Mouse (Mus musculus): ENCODE measurements at regions not wholly inside any gene's neighbourhood (a gene's known extent, or its start where the extent isn't known, plus 50 kb on each side); places are given as distances from the start of the nearest gene placed in this dataset.

GRCm38 (mm10) chr2:30711853-30712498, 91.5 kb downstream of the 1700001O22Rik start:
- in situ Hi-C loops (cut with MboI; ENCODE audit: low pct_ligation_motif_present, low pct_unique_long_range_greater_than_20kb, low sequenced_read_pairs): loop anchor here (10.0 kb wide), 1 partner anchor 247 kb away; no protein-coding TSS in a partner anchor
- Histone ChIP-seq H3K36me3 (replicated peaks in 1 of 2; ENCODE audit: control insufficient read depth in 1 of 2, insufficient read depth in 1 of 2, low read length in 1 of 2) (no peaks in the 10 kb centered on the region), H3K27me3 (replicated peaks) (peaks cover 43% of the 10 kb centered on the region), H3K4me1 (ENCODE audit: control insufficient read depth in 1 of 2, insufficient read depth in 2 of 2) (peaks cover 15 to 32% of the 10 kb centered on the region in 2 experiments), H3K9me3 (replicated peaks; ENCODE audit: low read length) (no peaks in the 10 kb centered on the region), H3K4me3 (replicated peaks in 1 of 3; ENCODE audit: low read depth in 2 of 3, low read length in 2 of 3, poor library complexity in 1 of 3) (peak overlapping the region; percentile 20 to 56 (median 49)), H3K27ac (ENCODE audit: insufficient read depth, low read depth) (peak overlapping the region; percentile 37), H3K4me2 (ENCODE audit: insufficient read depth, low read depth, poor library complexity, severe bottlenecking) (peak overlapping the region; percentile 58), H3K9ac (ENCODE audit: insufficient read depth, low read depth) (peak overlapping the region; percentile 45), H3K79me2 (replicated peaks; ENCODE audit: control insufficient read depth, extremely low read depth, insufficient read depth, poor library complexity, severe bottlenecking) (no peaks in the 10 kb centered on the region)
- dilution Hi-C loops (cut with MboI; ENCODE audit: extremely low pct_ligation_motif_present, extremely low pct_unique_long_range_greater_than_20kb, low sequenced_read_pairs): no loop called here
- DNase-seq (ENCODE audit: extremely low read depth): peak; percentile 88
- no peak for TF ChIP-seq TBP (conservative IDR thresholded peaks at IDR 0.05; ENCODE audit: low read depth, low read length)
- TF ChIP-seq MAZ (IDR thresholded peaks at IDR 0.05; ENCODE audit: low read depth, low read length): peak; percentile 98
- TF ChIP-seq MAFK (IDR thresholded peaks at IDR 0.05; ENCODE audit: insufficient replicate concordance, low read length): 0 out of 2 replicates have a peak, but pooled peaks have one; percentile 18
- TF ChIP-seq SMC3 (IDR thresholded peaks at IDR 0.05; ENCODE audit: low read depth, low read length): no peak
- TF ChIP-seq POLR2AphosphoS2 (IDR thresholded peaks at IDR 0.05; ENCODE audit: low read depth, low read length): no peak
- TF ChIP-seq ETS1 (conservative IDR thresholded peaks at IDR 0.05; ENCODE audit: low read depth, low read length): peak; percentile 97
- TF ChIP-seq SIN3A (IDR thresholded peaks at IDR 0.05; ENCODE audit: low read length): peak; percentile 72
- no peak for TF ChIP-seq PAX5 (IDR thresholded peaks at IDR 0.05; ENCODE audit: low read length)
- TF ChIP-seq IRF4 (IDR thresholded peaks at IDR 0.05; ENCODE audit: low read depth, low read length): peak; percentile 78
- no peak for TF ChIP-seq JUND (conservative IDR thresholded peaks at IDR 0.05; ENCODE audit: low read depth, low read length)
- no peak for TF ChIP-seq USF1 (IDR thresholded peaks at IDR 0.05; ENCODE audit: low read depth, low read length)
- no peak for TF ChIP-seq USF2 (conservative IDR thresholded peaks at IDR 0.05; ENCODE audit: low read depth, low read length)
- no peak for TF ChIP-seq CHD1 (IDR thresholded peaks at IDR 0.05; ENCODE audit: low read depth, low read length)
- TF ChIP-seq CHD2 (IDR thresholded peaks at IDR 0.05; ENCODE audit: low read length): peak; percentile 52; the same call in 1 of the 2 replicates
- no peak for TF ChIP-seq POLR2A (IDR thresholded peaks at IDR 0.05; ENCODE audit: low read depth, low read length)
- TF ChIP-seq CTCF (conservative IDR thresholded peaks at IDR 0.05 in 1 of 2, IDR thresholded peaks at IDR 0.05 in 1 of 2; ENCODE audit: low read depth in 2 of 2, low read length in 2 of 2): no peak
- peak; percentile 50; the same call in 1 of the 2 replicates for TF ChIP-seq MXI1 (IDR thresholded peaks at IDR 0.05; ENCODE audit: low read depth, low read length)
- peak; percentile 38; the same call in 1 of the 2 replicates for TF ChIP-seq NRF1 (IDR thresholded peaks at IDR 0.05; ENCODE audit: low read depth, low read length)
- TF ChIP-seq GABPA (IDR thresholded peaks at IDR 0.05; ENCODE audit: insufficient replicate concordance, low read depth, low read length): no peak; the same call in 1 of the 2 replicates
- TF ChIP-seq MEF2A (IDR thresholded peaks at IDR 0.05; ENCODE audit: borderline replicate concordance, low read depth, low read length): peak; percentile 72
- TF ChIP-seq RCOR1 (conservative IDR thresholded peaks at IDR 0.05; ENCODE audit: low read depth, low read length): peak; percentile 52; the same call in 1 of the 2 replicates
- no peak for TF ChIP-seq ZKSCAN1 (IDR thresholded peaks at IDR 0.05; ENCODE audit: borderline replicate concordance, low read depth, low read length)
- TF ChIP-seq ZNF384 (IDR thresholded peaks at IDR 0.05; ENCODE audit: low read depth, low read length): no peak
- 0 out of 2 replicates have a peak, but pooled peaks have one; percentile 21 for TF ChIP-seq E2F4 (IDR thresholded peaks at IDR 0.05; ENCODE audit: insufficient replicate concordance, low read depth, low read length)
- peak; percentile 57; the same call in 1 of the 2 replicates for TF ChIP-seq ZMIZ1 (IDR thresholded peaks at IDR 0.05; ENCODE audit: low read depth, low read length)
- TF ChIP-seq HCFC1 (IDR thresholded peaks at IDR 0.05; ENCODE audit: low read depth, low read length): peak; percentile 47; the same call in 1 of the 2 replicates
- TF ChIP-seq RAD21 (IDR thresholded peaks at IDR 0.05; ENCODE audit: low read depth, low read length): no peak; the same call in none of the 2 replicates
- TF ChIP-seq EP300 (IDR thresholded peaks at IDR 0.05; ENCODE audit: low read length): peak; percentile 80
- TF ChIP-seq JUN (IDR thresholded peaks at IDR 0.05; ENCODE audit: insufficient read depth, low read depth, low read length): no peak
- peak; percentile 80 for TF ChIP-seq BHLHE40 (IDR thresholded peaks at IDR 0.05; ENCODE audit: low read depth, low read length)
- peak; percentile 94; the same call in 1 of the 2 replicates for TF ChIP-seq UBTF (IDR thresholded peaks at IDR 0.05; ENCODE audit: low read depth, low read length)
- no peak for TF ChIP-seq ZC3H11A (IDR thresholded peaks at IDR 0.05; ENCODE audit: low read depth, low read length)
- TF ChIP-seq NELFE (IDR thresholded peaks at IDR 0.05; ENCODE audit: low read depth, low read length): no peak
- peak; percentile 46; the same call in 1 of the 2 replicates for TF ChIP-seq MAX (IDR thresholded peaks at IDR 0.05; ENCODE audit: low read length)
- TF ChIP-seq MYC (IDR thresholded peaks at IDR 0.05; ENCODE audit: low read depth, low read length): peak; percentile 54; the same call in 1 of the 2 replicates
- peak; percentile 98 for TF ChIP-seq TCF12 (IDR thresholded peaks at IDR 0.05; ENCODE audit: low read depth, low read length)
- TF ChIP-seq KAT2A (IDR thresholded peaks at IDR 0.05; ENCODE audit: insufficient replicate concordance, low read length): 0 out of 2 replicates have a peak, but pooled peaks have one; percentile 56
- peak; percentile 59; the same call in 1 of the 2 replicates for TF ChIP-seq ELF1 (IDR thresholded peaks at IDR 0.05; ENCODE audit: low read depth, low read length)

Data from CH12.LX (cell line).